Mouse (Mus musculus) liver, postnatal 0 days (tissue): Measurements from ENCODE around the gene Pex14.

Source experiments
- CTCF ChIP-seq: sonication (generic); IDR thresholded peaks from 2 replicates; pipeline ENCODE4 v1.5.1; 2016; ENCODE audit warnings: antibody characterized with exemption, low read depth
- EP300 ChIP-seq: IDR thresholded peaks from 2 replicates; pipeline ENCODE4 v1.6.1; 2016; ENCODE audit warnings: antibody characterized with exemption, low read depth, mild to moderate bottlenecking

GRCm38 (mm10) chr4:148973387-148973786 lies 126.3 kb downstream of the Pex14 start:
- TF ChIP-seq CTCF (no peak), EP300 (no peak)
